Mouse (Mus musculus) megakaryocyte, adult 5-6 weeks (primary cell): ENCODE data around the gene Dpf3. TPM values are rescaled to one million over a fixed set of nuclear protein-coding genes. Genes with fewer than 3 reads are reported as not detected.

ENCODE experiments used
- ATAC-seq: 2 replicates; pipeline ENCODE4 v1.8.0; 2016; ENCODE audit warnings: mild to moderate bottlenecking, inconsistent platforms; ENCODE audit not compliant: poor library complexity, severe bottlenecking
- total RNA-seq, 2 experiments: library from RNA; stranded (forward) in 1 of 2; stranded (reverse) in 1 of 2; fragments of 153-499, 151-499 nt in 1 of 2; fragments of 221-1000, 200-1000 nt in 1 of 2; gene quantifications; 2 replicates each; pipeline versions ENCODE4 v1.2.3 to v1.2.4; 2015 to 2017

Gene Dpf3
- total RNA-seq, 2 experiments from 2014 or later, result 0.36 to 1.6 TPM

DNA sequence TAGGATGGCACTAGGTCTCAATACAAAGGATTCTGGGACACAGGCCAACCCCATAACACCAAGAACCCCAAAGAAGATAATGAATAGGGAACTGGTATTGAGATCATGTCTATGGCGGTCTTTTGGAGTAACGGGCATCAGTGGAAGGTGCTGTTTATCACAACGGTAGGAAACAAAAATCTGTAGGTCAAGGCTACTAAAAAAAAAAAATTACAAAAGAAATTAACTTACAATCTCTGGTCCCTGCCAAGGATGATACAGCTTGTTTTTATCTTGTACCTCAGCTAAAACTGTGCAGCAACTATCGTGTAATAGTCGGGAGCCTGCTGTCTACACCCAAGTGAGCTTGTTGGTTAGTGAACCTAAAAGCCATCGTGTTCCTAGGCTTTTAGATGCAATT is 9.2 kb upstream of the Dpf3 start:
- ATAC-seq, result no peak

DNA sequence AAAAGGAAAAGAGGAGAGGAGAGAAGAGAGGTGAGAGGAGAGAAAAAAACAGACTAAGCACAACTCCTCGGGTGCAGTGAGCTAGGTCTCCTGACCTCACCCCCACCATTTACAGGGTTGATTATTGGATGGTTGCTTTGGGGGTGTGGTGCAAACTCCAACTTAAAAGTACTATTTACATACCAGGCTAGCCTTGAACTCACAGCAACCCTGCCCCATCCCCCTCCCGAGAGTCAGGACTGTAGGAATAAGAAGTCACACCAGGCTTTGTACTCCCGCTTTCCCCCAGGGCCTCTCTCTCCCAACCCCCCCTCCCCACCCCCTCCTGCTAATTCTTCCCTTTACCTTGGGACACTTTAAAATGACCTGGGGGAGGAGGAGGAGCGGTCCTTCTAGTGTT is 8.8 kb upstream of the Dpf3 start:
- ATAC-seq, result no peak

DNA sequence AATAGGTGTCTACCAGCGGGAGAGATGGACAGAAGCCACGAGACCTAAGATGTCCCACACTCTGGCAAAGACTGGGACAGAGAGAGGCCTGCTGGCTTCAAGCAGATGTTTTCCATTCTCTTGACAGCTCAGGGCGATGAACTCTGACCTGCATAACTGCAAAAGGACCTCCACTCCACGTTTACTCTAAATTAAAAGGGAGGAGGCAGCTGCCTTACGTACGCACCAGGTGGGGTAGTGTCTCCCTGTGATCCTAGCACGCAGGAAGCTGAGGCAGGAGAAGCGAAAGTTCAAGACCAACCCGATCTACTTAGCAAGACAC is 8.4 kb upstream of the Dpf3 start:
- no peak for ATAC-seq

DNA sequence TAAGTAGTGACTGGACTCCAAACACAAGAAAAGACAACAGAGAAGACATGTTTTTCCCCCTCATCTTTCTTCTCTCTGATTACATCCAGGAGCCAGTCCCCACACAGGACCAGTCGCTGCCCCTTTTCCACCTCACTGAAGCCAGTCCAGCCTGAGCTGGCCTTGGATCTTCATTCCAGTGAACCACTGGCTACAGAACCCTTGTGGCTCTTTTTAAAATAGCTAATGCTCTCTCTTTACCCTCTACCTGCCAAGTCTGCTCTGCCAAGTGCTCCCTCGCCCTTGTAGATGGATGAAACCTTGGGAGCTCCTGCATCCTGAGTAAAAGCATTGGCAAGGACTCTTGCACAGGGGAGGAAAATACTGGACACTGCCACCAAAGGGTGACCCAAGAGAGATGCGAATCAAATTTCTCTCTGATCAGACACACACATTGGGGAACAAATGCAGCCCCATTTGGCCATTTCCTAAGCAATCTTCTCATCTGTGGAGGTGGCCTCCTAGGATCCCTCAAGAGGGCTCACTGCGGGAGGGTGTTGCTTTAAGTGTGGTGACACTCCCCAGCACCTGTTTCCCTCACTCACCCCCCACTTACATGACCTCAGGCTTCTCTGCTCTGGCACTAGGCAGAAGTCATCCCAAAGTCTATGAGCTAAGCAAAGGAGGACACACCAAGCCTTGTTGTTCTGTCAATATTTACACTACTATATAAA is 7.9 kb upstream of the Dpf3 start:
- ATAC-seq, result no peak

DNA sequence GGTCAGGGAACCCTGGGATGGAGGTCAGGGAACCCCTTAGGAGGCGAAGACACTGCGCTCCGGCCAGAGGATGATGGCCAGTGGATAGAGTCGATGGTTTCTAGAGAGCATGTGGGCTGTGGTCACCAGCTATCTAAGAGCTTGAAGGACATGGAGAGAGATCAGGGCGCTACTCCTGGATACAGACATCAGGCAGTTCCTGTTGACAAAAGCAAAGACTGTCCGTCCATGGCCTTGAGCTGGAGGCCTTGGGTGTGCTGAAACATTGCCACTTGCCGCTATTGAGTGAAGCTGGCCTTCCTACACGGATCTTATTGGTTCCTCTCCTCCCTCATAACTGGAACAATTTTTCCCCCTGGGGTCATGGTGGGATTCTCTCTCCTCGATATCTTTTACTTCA is 6.7 kb upstream of the Dpf3 start:
- ATAC-seq, result no peak

- ATAC-seq, result no peak
Observed at GRCm38 (mm10) chr12:83492808-83493207, 5.3 kb upstream of the Dpf3 start.

DNA sequence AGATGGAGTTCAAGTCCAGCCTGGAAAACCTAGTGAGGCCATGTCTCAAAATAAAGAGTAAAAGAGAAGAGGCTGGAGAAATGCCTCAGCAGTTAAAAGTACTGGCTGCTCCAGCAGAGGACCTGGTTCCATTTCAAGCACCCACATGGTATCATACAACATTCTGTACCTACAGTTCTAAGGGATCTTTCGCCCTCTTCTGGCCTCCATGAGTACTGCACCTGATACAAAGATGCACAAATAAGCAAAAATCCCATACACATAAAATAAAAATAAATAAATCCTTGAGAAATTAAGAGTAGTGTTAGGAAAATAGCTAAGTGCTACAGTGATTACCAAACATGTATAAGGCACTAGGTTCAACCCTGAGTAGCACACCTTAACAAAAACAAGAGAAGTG is 4.1 kb upstream of the Dpf3 start:
- no peak for ATAC-seq

DNA sequence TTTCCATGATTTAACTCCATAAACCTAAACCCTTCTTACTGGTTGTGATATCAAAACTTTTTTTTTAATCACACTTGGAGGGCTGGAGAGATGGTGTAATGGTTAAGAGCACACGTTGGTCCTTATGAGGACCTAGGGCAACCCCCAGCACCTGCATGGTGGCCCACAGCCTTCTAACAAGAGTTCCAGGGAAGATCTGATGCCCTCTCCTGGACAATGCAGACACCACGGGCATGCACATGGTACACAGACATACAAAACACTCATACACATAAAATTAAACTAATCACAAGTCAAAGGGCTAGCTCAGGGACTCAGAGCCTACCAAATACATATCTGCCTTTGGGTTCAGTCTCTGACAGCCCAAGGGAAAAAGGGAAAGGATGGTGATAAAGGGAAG is 2.2 kb upstream of the Dpf3 start:
- no peak for ATAC-seq

GRCm38 (mm10) chr12:83488211-83488941 is 860 bp upstream of the Dpf3 start:
- ATAC-seq, result no peak

GRCm38 (mm10) chr12:83486671-83487461 is 650 bp downstream of the Dpf3 start:
- 0 out of 2 replicates have a peak, but pooled peaks have one; percentile 4 for ATAC-seq

DNA sequence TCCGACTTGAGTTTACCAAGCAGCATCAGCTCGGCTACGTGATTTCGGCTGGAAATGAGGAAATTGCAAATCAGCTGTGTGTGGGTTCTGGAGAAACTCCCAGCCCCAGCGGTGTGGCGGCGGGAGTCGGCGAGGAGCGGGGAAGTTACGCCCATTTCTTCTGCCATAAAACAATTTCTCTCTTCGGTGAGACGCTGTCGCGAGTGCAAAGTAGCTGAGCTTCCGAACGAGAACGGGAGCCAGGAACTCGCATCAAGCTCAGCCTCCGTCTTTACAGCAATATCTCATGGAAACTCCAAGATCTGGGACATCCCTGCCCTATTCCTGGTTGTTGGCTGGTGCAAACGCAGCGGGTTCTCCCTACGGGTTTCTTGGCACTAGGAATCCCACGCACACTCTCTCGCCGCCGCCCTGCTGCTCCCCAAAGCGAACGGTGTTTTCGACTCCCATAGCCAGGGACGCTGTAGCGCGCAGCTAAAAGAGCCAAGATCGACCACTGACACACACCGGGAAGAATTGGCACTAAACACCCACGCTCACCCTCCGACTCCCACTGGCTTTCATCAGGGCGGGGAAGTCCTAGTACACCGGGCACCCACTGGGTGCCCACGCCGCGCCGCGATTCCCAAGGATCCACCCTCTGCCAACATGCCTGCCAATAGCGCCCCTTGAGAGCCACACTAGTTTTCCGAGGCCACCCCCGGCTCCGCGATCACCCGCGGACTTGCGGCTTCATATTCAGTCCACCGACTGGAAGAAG is 1.4 kb downstream of the Dpf3 start:
- no peak; the same call in 1 of the 2 replicates for ATAC-seq

DNA sequence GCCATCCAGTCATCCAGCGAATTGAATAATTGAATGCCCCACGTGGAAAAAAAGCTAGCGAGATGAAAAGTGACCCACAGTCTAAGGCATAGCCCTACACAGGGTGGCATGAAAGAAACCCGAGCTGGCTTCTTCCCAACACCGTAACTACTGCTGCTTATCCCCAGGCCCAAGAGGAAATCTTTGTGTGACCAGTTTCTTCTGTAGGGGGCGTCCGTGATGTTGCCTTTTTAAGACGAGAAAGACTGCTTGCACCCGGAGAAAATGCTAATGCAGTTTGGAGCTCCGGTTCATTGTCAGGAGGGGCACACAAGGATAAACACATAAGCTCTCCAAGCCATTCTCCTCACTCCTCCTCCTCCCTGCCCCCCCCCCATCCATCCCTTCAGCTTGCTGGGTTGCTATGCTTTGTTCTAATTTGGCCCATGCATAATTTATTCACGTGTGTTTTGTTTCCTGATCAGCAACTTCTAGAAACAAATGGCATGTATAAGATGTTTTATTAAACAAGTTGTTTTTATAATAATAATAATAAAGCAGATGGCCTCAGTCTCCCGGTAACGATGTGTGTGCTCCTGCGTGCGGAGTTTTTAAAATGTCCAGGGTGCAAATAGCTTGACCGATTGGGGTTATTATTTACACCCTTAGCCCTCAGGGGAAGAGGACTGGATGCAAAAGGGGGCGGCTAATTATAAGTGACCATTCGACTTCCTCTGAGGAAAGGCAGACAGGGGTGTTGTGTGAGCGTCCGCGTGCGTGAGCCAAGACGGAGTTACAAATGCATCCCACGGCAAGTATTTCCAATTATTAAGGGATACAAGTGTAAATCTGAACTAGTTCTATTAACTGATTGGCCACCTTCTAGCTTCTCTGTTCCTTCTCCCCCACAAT is 2.4 kb downstream of the Dpf3 start:
- no peak for ATAC-seq

- ATAC-seq, result no peak
Observed at GRCm38 (mm10) chr12:83483653-83484052, 3.9 kb downstream of the Dpf3 start.

DNA sequence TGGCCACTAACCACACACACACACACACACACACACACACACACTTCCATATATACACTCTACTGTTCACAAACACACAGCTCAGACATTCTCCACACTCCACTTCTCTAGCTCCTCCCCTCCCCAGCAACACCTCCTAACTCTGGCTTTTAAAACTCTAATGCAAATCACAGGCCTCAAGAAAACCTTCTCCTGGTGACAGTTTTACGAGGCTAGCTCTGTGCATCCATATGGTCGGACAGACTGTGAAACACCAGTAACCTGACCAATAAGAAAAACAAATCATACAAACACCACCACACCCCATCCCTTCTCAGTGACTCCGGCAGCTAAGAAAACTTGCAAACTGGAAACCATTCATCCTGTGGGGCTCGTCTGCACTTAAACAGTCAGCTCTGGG is 6.1 kb downstream of the Dpf3 start:
- ATAC-seq, result no peak

GRCm38 (mm10) chr12:83479818-83480401 is 7.6 kb downstream of the Dpf3 start:
- ATAC-seq, result no peak

DNA sequence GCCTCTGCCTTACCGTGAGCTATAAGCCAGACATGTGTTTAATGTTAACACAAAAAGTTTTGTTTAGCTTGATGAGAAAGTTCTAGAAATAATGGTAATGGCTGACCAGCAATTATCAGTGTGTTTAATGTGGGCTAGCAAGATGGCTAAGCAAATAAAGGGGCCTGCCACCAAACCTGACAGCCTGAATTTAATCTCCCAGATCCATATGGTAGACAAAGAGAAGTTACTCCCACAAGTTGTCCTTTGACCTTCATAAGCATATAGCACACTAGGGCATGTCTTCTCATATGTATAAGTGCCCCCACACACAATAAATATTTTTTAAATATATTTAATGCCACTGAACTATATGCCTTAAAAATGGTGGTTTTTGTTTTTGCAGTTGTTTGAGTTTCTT is 8.4 kb downstream of the Dpf3 start:
- no peak for ATAC-seq

DNA sequence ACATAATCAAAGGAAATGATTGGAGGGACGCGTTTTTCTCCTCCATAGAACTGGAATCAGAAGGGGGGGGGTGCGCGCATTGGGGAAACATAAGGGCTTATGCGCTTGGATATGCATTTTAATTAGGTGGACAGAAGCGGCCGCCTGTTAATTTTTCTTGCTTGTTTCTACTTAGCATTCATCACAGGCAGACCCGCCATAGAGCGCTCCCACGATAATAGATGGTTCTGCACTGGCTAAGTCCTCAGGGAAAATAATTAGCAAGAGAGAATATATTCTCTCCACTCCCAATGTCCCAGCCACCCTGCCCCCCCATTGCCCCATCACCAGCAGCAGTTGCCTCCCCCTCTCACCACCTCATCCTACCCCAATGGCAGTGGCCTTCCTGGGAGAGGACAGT is 11.2 kb downstream of the Dpf3 start:
- no peak for ATAC-seq

DNA sequence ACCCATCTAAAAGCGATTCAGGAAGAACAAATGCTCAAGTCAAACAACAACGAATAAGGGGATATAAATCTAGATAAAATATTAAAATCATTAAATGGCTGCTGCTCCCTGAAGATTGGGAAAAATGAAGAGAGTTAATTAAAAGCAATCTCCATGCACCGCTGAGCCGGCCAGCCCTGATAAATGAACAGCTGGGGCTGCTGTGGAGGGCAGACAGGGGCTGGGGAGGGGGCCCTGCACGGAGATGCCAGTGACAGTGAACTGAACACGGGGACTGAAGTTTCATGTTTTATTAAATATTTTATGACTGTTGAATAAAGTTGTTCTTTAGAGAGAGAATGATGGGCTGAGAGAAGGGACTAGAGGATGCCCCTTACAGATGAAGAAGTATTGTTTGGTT is 12.1 kb downstream of the Dpf3 start:
- no peak for ATAC-seq

DNA sequence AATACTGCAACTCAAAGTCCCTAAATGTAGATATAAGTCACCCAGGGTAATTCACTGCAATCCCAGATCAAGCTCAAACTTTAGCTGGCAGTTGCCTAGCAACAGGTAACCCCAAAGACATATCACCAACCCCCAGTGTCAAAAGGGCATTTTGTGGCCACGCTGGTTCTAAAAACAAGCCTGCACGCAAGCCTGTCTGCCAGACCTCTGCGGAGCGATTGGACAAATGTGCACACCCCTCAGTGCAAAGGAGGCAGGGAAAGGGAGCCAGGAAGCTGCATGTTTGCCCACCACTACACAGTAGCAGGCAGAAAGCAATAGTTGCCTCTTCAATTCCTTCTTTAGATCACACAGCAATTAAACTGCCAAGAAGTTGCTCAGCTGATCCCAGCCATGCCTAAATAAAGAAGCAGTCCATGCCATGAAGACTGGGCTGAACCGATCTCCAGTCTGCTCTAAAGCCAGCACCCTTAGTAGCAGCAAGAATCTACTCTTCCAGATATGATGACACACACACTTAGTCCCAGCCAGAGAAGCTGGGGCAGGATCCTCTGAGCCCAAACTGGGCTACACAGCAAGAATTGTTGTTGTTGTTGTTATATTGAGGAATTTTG is 13.4 kb downstream of the Dpf3 start:
- no peak for ATAC-seq
